Mouse (Mus musculus) cerebellum, adult 2 months (tissue): ENCODE data around the gene Etl4.

ENCODE experiments used
- CTCF ChIP-seq: fragments of 200-500 bp; IDR thresholded peaks from 2 replicates; pipeline ENCODE4 v1.5.1; 2011; ENCODE audit warnings: low read depth, mild to moderate bottlenecking, control low read depth, low read length, moderate library complexity, borderline replicate concordance; ENCODE audit not compliant: insufficient read depth
- POLR2A ChIP-seq: fragments of 200-500 bp; IDR thresholded peaks from 2 replicates; pipeline ENCODE4 v1.6.1; 2011; ENCODE audit warnings: low read length, control low read depth, borderline replicate concordance; ENCODE audit not compliant: insufficient read depth

GRCm38 (mm10) chr2:20811506-20811905 is 901.9 kb downstream of the Etl4 start:
- no peak for TF ChIP-seq POLR2A
- no peak for TF ChIP-seq CTCF
